Mouse (Mus musculus): ENCODE results near the gene Aamp.

GRCm38 (mm10) chr1:74307146-74307545 is 22.6 kb upstream of the Aamp start:
- no peak for TF ChIP-seq POLR2A (IDR thresholded peaks at IDR 0.05; ENCODE audit: low read depth, low read length)
- no peak for TF ChIP-seq POLR2AphosphoS2 (IDR thresholded peaks at IDR 0.05; ENCODE audit: low read depth, low read length)
- TF ChIP-seq EP300 (IDR thresholded peaks at IDR 0.05; ENCODE audit: low read length): no peak
- TF ChIP-seq CTCF (conservative IDR thresholded peaks at IDR 0.05 in 1 of 2, IDR thresholded peaks at IDR 0.05 in 1 of 2; ENCODE audit: low read depth in 2 of 2, low read length in 2 of 2): no peak
- TF ChIP-seq MYC (IDR thresholded peaks at IDR 0.05; ENCODE audit: low read depth, low read length): no peak
- TF ChIP-seq MAFK (IDR thresholded peaks at IDR 0.05; ENCODE audit: insufficient replicate concordance, low read length): no peak
- no peak for TF ChIP-seq USF1 (IDR thresholded peaks at IDR 0.05; ENCODE audit: low read depth, low read length)
- TF ChIP-seq ZC3H11A (IDR thresholded peaks at IDR 0.05; ENCODE audit: low read depth, low read length): no peak
- TF ChIP-seq ZKSCAN1 (IDR thresholded peaks at IDR 0.05; ENCODE audit: borderline replicate concordance, low read depth, low read length): no peak
- no peak for TF ChIP-seq UBTF (IDR thresholded peaks at IDR 0.05; ENCODE audit: low read depth, low read length)
- no peak for TF ChIP-seq RAD21 (IDR thresholded peaks at IDR 0.05; ENCODE audit: low read depth, low read length)

All from CH12.LX (cell line).